Mouse (Mus musculus): ENCODE measurements around the gene Tmpo.

DNA sequence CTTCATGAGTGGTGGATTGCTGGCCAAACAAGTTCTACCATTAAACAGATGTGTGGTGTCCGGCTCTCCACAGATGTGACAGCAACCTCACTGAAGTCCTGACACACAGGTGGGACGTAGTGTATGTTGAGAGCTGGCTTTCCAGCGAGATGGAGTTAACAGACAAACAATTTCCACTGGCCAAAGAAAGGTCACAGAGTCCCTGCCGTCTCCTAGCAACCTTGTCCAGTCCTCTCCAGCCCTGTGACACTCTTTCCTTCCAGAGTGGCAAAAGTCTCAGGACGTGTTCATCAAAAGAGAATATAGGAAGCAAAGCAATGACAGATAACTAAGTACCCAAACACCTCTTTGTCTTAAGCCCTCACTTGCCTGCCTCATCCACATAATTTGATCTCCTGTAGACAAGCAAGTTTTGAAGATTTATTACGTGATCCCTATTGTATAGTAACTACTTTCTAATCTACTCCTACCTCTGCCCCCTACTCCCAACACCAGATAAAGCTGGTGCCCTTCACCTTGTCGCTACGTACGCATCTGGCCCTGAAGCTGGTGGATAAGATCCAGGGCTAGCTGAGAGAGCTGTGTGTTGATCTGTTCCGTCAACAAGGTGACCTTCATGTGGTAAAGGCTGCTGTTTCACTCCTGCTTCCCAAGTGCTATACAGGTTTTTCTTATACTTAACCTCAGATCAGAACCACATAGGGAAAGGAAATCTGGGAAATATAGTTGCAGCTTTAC is 54.3 kb downstream of the Tmpo start:
- TF ChIP-seq CTCF (IDR thresholded peaks at IDR 0.05; ENCODE audit: borderline replicate concordance, insufficient read depth, low read depth, low read length): no peak
- TF ChIP-seq POLR2A (IDR thresholded peaks at IDR 0.05; ENCODE audit: borderline replicate concordance, insufficient read depth, low read length): no peak

Measured in cerebellum, adult 2 months (tissue).